Mouse (Mus musculus) neural tube, embryonic 13.5 days (tissue): ENCODE results near the gene Tnfsf14. TPM values are rescaled to one million over a fixed set of nuclear protein-coding genes. Genes with fewer than 3 reads are reported as not detected.

Experiments
- ATAC-seq: fragments of 200-750 bp; cut with Nextera tagmentation; 2 replicates; pipeline ENCODE4 v1.8.0; 2017; ENCODE audit warnings: low read depth, mild to moderate bottlenecking, moderate TSS enrichment, moderate library complexity
- H3K27ac ChIP-seq: fragments of 300-500 bp; sonication (generic); replicated peaks from 2 replicates; pipeline ENCODE4 v1.5.1; 2015; ENCODE audit warnings: moderate library complexity, mild to moderate bottlenecking, inconsistent platforms
- H3K27me3 ChIP-seq: fragments of 300-500 bp; sonication (generic); 2 replicates; pipeline ENCODE4 v1.6.1; 2015; ENCODE audit warnings: mild to moderate bottlenecking, inconsistent platforms
- H3K36me3 ChIP-seq: fragments of 300-500 bp; sonication (generic); 2 replicates; pipeline ENCODE4 v1.6.1; 2015; ENCODE audit warnings: mild to moderate bottlenecking, inconsistent platforms
- H3K4me1 ChIP-seq: fragments of 300-500 bp; sonication (generic); replicated peaks from 2 replicates; pipeline ENCODE4 v1.6.1; 2015; ENCODE audit warnings: inconsistent platforms
- H3K4me2 ChIP-seq: fragments of 300-500 bp; sonication (generic); 2 replicates; pipeline ENCODE4 v1.6.1; 2015; ENCODE audit warnings: inconsistent platforms, mild to moderate bottlenecking, moderate library complexity
- H3K4me3 ChIP-seq: fragments of 300-500 bp; sonication (generic); 2 replicates; pipeline ENCODE4 v1.5.1; 2015; ENCODE audit warnings: mild to moderate bottlenecking, inconsistent platforms
- H3K9ac ChIP-seq: fragments of 300-500 bp; sonication (generic); 2 replicates; pipeline ENCODE4 v1.6.1; 2015; ENCODE audit warnings: moderate library complexity, mild to moderate bottlenecking, inconsistent platforms
- H3K9me3 ChIP-seq: fragments of 300-500 bp; sonication (generic); 2 replicates; pipeline ENCODE4 v1.6.1; 2016; ENCODE audit warnings: inconsistent platforms
- WGBS: fragments of 180-500 bp; shearing (Covaris S2); methylation state at CpG from one replicate; pipeline ENCODE4 v1.1.7; 2015; 5-methylcytosine and 5-hydroxymethylcytosine counted together
- polyA plus RNA-seq: library from polyadenylated mRNA; unstranded; fragments of >200 nt; fragmentation: Nextera tagmentation; extraction: Ambion mirVana; gene quantifications from 2 replicates; pipeline ENCODE4 v1.2.1, GENCODE M21; 2015

The Tnfsf14 gene
- not detected in 2 replicates for polyA plus RNA-seq

DNA sequence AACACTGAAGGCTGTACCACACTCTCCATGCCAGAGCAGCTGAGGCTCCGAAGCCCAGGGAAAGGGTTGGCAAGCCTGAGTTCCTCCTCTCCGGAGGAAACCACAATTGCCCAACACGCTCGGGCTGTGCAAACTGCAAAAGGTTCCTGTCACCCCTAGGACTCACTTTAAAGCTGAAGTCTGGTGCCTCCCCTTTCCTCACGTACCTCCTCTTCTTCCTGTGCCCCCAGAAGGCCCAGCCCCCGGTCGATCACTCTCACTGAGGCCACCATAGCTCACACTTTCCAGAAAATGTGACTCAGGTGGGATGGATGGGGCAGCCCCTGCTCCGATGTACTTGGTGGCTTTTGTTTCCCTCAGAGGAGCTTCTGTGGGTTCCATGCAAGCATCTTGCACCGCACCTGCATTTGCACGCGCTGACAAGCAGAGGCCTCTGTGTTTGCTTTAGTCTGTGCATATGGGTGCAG, at the start of gene Tnfsf14:
TSS of gene Tnfsf14 (minus strand) at position 137 of the 467 bp plus-strand sequence.
- Histone ChIP-seq H3K36me3 (no peaks in the 10 kb centered on the region), H3K9ac (no peak within 1 kb of the TSS), H3K27ac (no peak within 1 kb of the TSS), H3K9me3 (no peaks in the 10 kb centered on the region), H3K4me3 (no peak within 1 kb of the TSS), H3K27me3 (no peaks in the 10 kb centered on the region), H3K4me2 (no peak within 1 kb of the TSS), H3K4me1 (no peaks in the 10 kb centered on the region)
- 85% methylated on average over 11 of the region's 11 CpGs for WGBS
- no peak for ATAC-seq

DNA sequence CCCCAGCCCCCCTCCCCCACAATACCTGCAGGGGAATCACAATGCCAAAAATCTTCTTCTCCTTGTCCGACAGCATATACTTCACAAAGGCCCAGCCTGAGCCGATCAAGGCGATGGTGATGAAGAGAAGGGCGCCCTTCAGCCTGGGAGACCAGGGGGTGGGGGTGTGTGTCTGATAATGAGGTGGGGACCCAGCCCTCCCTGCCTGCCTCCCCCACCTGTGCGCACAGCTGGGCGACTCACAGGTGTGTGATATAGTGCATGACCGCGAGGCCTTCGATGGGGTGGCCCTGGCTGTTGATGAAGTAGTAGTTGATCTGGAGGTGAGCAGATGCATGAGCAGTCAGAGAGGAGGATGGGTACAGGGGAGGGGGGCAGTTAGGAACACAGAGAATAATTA, 43.2 kb upstream of the Tnfsf14 start:
- ATAC-seq, result no peak
- Histone ChIP-seq H3K9me3 (no peaks in the 10 kb centered on the region), H3K27ac (no peak overlapping the region), H3K4me2 (no peak overlapping the region), H3K36me3 (peaks cover 51% of the 10 kb centered on the region), H3K9ac (no peak overlapping the region), H3K27me3 (no peaks in the 10 kb centered on the region), H3K4me1 (no peaks in the 10 kb centered on the region), H3K4me3 (no peak overlapping the region)
- 93% methylated on average over 9 of the region's 9 CpGs for WGBS

DNA sequence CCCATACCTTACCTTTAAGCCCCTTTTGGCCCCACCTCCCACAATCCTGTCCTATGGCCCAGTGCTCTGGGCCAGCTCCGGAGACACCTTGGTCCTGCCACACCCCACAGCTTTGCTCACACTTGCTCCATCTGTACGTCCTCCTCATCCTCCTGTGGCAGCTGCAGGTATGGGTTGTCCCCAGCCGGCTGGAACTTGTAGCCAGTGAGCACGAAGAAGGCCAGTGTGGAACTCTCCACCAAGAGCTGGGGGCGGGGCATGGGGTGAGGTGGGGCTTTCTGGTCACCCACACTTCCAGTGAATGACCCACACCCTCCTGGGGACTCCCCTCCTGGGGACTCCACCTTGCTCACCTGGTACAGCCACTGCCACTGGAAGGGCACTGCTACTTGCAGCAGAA, 41.8 kb upstream of the Tnfsf14 start:
- WGBS, result 88% methylated on average over 5 of the region's 5 CpGs
- H3K4me3 ChIP-seq, result no peak overlapping the region
- ATAC-seq, result no peak

DNA sequence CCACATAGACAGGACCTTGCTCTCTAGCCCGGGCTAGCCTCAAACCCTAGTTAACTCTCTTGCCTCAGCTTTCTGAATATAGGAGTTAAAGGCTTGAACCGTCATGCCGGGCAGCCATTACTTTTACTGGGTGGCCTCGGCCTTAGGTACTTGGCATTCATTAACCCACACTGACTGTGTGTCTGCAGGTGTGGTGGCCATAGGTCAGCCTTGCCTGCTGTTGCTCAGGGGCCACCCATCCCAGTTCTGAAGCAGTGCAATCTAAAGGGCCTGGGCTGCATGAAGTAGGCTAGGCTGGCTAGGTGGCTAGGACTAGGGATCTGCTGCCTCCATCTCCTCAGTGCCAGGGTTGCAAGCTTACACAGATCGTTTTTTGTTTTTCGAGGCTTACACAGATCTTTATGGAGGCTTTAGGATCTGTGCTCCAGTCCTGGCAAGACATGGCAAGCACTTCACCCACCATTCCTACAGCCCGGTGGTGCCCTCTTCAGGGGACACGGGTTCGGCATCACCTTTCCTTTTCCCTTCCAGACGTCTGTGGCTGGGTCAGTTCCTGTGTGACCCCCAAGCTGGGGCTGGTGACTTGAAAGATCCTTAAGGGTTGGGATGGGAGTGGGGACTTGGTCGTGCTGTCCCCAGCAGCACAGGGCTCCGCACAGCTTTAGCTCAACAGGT, 40.4 kb upstream of the Tnfsf14 start:
- Histone ChIP-seq H3K27me3 (no peaks in the 10 kb centered on the region), H3K36me3 (peaks cover 40% of the 10 kb centered on the region), H3K4me2 (no peak overlapping the region), H3K4me1 (no peaks in the 10 kb centered on the region), H3K4me3 (no peak overlapping the region), H3K27ac (no peak overlapping the region), H3K9me3 (no peaks in the 10 kb centered on the region), H3K9ac (no peak overlapping the region)
- no peak for ATAC-seq
- WGBS, result 82% methylated on average over 12 of the region's 12 CpGs

More for the DNA sequence above, 41.8 kb upstream of the Tnfsf14 start:
- H3K9me3 ChIP-seq, result no peaks in the 10 kb centered on the region
- no peak overlapping the region for H3K27ac ChIP-seq
- H3K27me3 ChIP-seq, result no peaks in the 10 kb centered on the region
- no peak overlapping the region for H3K4me2 ChIP-seq
- peaks cover 40% of the 10 kb centered on the region for H3K36me3 ChIP-seq
- H3K4me1 ChIP-seq, result no peaks in the 10 kb centered on the region
- H3K9ac ChIP-seq, result no peak overlapping the region

DNA sequence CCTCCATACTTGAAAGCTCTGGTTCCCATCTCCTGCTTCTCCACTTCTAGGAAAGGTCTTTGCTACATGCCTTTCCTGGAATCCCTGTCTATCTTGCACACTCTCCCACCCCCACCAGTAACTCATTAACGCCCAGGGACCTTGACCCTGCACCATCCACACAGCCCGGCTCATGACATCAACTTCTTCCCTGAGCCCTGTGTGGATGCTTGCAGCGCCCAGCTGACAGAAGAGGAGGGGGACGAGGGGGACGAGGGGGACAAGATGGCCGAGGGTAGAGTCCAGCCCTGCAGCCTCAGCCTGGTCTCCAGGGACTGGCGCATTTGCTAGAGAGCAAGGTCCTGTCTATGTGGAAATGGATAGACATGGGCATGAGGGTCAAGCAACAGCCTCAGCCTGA, 39.1 kb upstream of the Tnfsf14 start:
- H3K9me3 ChIP-seq, result no peaks in the 10 kb centered on the region
- H3K9ac ChIP-seq, result no peak overlapping the region

DNA sequence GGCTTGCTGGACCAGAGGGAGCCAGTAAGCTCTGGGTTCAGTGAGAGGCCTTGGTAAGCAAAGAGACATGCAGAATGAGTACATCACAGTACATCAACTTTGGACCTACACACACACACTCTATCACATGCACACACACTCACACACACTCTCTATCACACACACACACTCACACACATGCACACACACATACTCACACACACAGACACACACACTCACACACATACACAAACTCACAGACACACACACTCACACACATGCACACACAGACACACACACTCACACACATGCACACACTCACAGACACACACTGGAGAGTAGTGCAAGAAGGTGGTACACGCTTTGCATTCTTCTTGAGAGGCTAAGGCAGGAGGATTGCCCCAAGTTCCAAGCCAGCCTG, 38.2 kb upstream of the Tnfsf14 start:
- Histone ChIP-seq H3K27ac (no peak overlapping the region), H3K4me1 (no peaks in the 10 kb centered on the region), H3K27me3 (no peaks in the 10 kb centered on the region), H3K4me2 (no peak overlapping the region), H3K9ac (no peak overlapping the region), H3K4me3 (no peak overlapping the region), H3K9me3 (no peaks in the 10 kb centered on the region), H3K36me3 (peaks cover 28% of the 10 kb centered on the region)
- WGBS, result 86% methylated on average over 1 of the region's 1 CpGs
- no peak for ATAC-seq

More for the DNA sequence above, 39.1 kb upstream of the Tnfsf14 start:
- Histone ChIP-seq H3K4me3 (no peak overlapping the region), H3K4me2 (no peak overlapping the region), H3K36me3 (peaks cover 36% of the 10 kb centered on the region), H3K27me3 (no peaks in the 10 kb centered on the region), H3K4me1 (no peaks in the 10 kb centered on the region), H3K27ac (no peak overlapping the region)
- 56% methylated on average over 7 of the region's 7 CpGs for WGBS
- ATAC-seq, result no peak

DNA sequence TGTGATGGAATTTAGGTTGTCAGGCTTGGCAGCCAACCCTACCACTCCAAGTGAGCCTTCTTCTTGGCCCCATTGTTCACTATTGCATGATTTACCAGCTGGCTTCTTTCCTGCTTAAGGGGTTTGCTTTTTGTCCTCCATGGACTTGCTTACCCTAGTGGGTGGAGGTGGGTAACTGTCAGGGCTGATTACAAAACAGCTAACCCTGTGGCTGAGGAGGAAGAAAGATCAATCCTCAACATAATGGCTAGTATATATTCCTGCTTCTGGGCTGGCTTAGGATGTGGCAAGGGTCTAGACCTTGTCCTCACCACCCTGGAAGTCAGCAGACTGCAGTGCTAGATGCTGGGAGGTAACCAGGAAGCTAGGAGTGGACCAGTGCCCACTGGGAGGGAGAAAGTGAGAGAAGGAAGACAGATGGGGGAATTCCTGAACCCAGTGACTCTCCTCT, 37.4 kb upstream of the Tnfsf14 start:
- Histone ChIP-seq H3K36me3 (peaks cover 19% of the 10 kb centered on the region), H3K27me3 (no peaks in the 10 kb centered on the region), H3K9ac (no peak overlapping the region), H3K4me1 (no peaks in the 10 kb centered on the region), H3K9me3 (no peaks in the 10 kb centered on the region), H3K4me2 (no peak overlapping the region), H3K27ac (no peak overlapping the region), H3K4me3 (no peak overlapping the region)
- ATAC-seq, result no peak

DNA sequence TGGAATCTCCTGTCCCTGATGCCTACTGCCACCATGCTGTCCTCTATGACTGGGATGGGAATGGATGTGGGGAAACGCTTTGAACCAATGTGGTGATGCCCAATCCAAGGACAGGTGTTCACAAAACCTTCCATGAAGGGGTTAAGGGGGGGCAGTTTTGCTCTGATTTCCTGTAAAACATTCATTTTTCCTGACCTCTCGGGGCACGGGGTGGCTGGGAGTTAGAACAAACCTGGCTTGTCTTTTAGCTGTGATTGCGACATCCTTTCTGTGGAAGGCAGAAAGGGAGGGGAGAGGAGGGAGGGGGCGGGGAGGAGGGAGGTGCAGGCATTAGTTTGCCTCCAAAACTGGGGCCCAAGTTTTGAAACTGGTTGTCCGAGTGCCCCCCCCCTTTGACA, 36.8 kb upstream of the Tnfsf14 start:
- H3K27me3 ChIP-seq, result no peaks in the 10 kb centered on the region
- ATAC-seq, result no peak
- H3K4me2 ChIP-seq, result no peak overlapping the region
- H3K27ac ChIP-seq, result no peak overlapping the region
- no peaks in the 10 kb centered on the region for H3K4me1 ChIP-seq
- no peak overlapping the region for H3K4me3 ChIP-seq
- 77% methylated on average over 6 of the region's 6 CpGs for WGBS
- no peak overlapping the region for H3K9ac ChIP-seq
- no peaks in the 10 kb centered on the region for H3K9me3 ChIP-seq
- peaks cover 13% of the 10 kb centered on the region for H3K36me3 ChIP-seq

DNA sequence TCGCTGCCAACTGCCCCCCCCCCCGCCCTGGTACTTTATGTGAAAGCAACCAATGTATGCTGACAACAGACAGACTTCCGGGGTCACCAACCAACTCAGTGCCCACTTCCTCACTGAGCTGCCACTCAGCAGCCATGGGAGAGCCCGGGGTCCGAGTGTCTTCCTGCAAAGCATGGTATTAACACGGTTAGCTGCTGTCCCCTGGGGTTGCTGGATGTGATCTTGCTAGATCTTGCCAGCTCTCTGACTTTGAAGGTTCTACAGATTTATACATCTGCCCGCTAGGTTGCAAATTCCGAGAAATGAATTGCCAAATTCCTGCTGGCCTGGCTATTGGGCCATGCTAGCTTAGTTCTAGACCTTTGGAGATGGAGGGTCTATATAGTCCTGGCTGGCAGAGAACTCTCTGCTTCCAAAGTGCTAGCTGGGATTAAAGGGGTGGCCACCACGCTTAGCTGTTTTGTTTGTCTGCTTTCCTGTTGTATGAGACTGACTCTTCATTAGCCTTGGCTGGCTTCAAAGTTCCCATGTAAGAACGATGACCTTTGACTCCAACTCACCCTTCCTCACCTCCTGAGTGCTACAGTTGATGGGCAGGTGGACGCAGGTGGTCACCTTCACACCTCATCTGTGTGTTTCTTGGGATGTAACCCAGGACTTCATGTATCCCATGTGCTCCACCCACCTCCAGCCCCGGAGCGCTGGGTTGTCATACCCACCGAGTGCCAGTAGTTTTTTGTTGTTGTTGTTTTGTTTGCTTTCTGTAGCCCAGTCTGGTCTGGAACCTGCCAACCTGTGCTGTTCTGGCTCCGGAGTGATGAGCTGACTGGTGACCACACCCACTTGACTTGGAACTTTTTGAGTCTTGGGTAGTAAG, 36.1 kb upstream of the Tnfsf14 start:
- 81% methylated on average over 15 of the region's 15 CpGs for WGBS
- H3K4me1 ChIP-seq, result no peaks in the 10 kb centered on the region
- no peak overlapping the region for H3K27ac ChIP-seq
- H3K9me3 ChIP-seq, result no peaks in the 10 kb centered on the region
- no peak overlapping the region for H3K9ac ChIP-seq
- H3K4me3 ChIP-seq, result no peak overlapping the region
- H3K36me3 ChIP-seq, result peaks cover 9% of the 10 kb centered on the region; the same call in 1 of the 2 replicates
- ATAC-seq, result no peak
- no peak overlapping the region for H3K4me2 ChIP-seq
- no peaks in the 10 kb centered on the region for H3K27me3 ChIP-seq

DNA sequence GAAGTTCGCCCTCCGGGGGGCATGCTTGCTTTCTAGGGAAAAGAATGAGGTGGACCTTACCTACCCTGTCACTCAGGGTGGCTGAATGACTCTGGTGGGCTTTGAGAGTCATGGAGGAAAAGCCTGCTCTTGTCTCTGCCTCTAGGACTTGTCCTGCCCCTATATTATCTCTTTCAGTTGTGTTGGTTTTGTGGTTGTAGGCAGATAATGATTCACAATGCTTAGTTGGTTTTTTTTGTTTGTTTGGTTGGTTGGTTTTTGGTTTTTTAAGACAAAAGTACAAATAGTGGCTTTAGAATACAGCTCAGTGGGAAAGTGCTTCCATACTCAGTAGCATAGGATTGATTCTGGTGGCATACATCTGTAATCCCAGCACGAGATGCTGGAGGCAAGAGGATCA, 34.9 kb upstream of the Tnfsf14 start:
- no peaks in the 10 kb centered on the region for H3K27me3 ChIP-seq
- no peak overlapping the region for H3K27ac ChIP-seq
- H3K4me3 ChIP-seq, result no peak overlapping the region
- no peaks in the 10 kb centered on the region for H3K4me1 ChIP-seq
- ATAC-seq, result no peak
- no peaks in the 10 kb centered on the region for H3K9me3 ChIP-seq
- 84% methylated on average over 3 of the region's 3 CpGs for WGBS
- H3K36me3 ChIP-seq, result no peaks in the 10 kb centered on the region
- H3K4me2 ChIP-seq, result no peak overlapping the region
- no peak overlapping the region for H3K9ac ChIP-seq

DNA sequence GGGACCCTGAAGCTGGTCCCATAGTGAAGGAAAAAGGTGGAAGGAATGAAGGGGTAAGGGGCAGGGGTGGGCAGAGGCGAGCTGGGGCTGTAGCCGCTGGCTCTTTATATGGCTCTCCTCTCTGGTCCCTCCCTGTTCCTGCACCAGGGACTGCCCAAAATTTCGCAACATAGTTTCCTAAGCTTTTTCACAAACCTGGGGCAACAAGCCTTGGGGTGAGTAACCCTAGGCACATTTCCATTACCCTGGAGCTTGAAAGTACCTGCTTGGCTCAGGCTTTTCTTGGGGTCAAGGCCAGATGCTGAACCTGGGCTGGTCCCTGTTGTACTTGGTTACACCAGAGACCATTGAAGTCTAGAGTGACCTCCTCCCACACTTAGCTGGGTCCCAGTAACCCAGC, 34.0 kb upstream of the Tnfsf14 start, which contains the start of gene C3:
TSS of gene C3 (minus strand) at position 123 of the 400 bp plus-strand sequence.
- no peak within 1 kb of the TSS for H3K27ac ChIP-seq
- WGBS, result 87% methylated on average over 3 of the region's 3 CpGs

DNA sequence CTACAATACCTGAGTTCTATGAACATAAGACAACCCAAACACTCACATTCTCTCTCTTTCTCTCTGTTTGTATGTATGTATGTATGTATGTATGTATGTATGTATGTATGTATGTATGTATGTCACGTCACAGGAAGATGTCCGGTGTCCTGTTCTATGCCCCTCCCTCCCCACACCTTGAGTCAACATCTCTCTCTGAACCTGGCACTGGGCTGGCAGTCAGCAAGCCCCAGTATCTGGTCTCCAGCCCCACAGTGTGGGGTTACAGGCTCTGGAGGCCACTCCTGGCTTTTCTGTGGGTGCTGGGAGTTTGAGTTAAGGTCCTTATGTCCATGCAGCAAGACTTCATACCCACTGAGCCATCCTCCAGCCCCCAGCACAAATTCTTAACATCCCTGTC, 33.5 kb upstream of the Tnfsf14 start:
- no peak for ATAC-seq
- H3K9ac ChIP-seq, result no peak overlapping the region
- WGBS, result 91% methylated on average over 2 of the region's 2 CpGs

More for the DNA sequence above, 34.0 kb upstream of the Tnfsf14 start, which contains the start of gene C3:
- H3K4me3 ChIP-seq, result no peak within 1 kb of the TSS
- H3K9me3 ChIP-seq, result no peaks in the 10 kb centered on the region
- H3K36me3 ChIP-seq, result no peaks in the 10 kb centered on the region
- ATAC-seq, result no peak
- H3K4me2 ChIP-seq, result no peak within 1 kb of the TSS
- H3K9ac ChIP-seq, result no peak within 1 kb of the TSS
- H3K27me3 ChIP-seq, result no peaks in the 10 kb centered on the region
- H3K4me1 ChIP-seq, result no peaks in the 10 kb centered on the region

More for the DNA sequence above, 33.5 kb upstream of the Tnfsf14 start:
- Histone ChIP-seq H3K4me2 (no peak overlapping the region), H3K4me3 (no peak overlapping the region), H3K27me3 (no peaks in the 10 kb centered on the region), H3K4me1 (no peaks in the 10 kb centered on the region), H3K9me3 (no peaks in the 10 kb centered on the region), H3K36me3 (no peaks in the 10 kb centered on the region), H3K27ac (no peak overlapping the region)
